Mouse (Mus musculus): ENCODE results near the gene Tgfb1. TPM values are rescaled to one million over a fixed set of nuclear protein-coding genes. Genes with fewer than 3 reads are reported as not detected.
A peak's percentile ranks its signal among the peaks of the same experiment; 100 is the strongest.

Gene Tgfb1
- 152 and 179 TPM in 2 replicates for polyA plus RNA-seq (2012; rRNA removed)

GRCm38 (mm10) chr7:25686680-25687531 is at the start of gene Tgfb1:
Gene Tgfb1, plus strand, starts transcription at chr7:25687002.
- 1% methylated on average over 62 of the region's 69 CpGs for WGBS
- peaks cover 6% of the 10 kb centered on the region; the same call in 1 of the 2 replicates for H3K36me3 ChIP-seq (ENCODE audit: control insufficient read depth, insufficient read depth, low read length)
- TF ChIP-seq POLR2A (IDR thresholded peaks at IDR 0.05; ENCODE audit: low read depth, low read length) (0 out of 2 replicates have a peak, but pooled peaks have one; percentile 10), CTCF (IDR thresholded peaks at IDR 0.05; ENCODE audit: extremely low read depth, insufficient read depth, insufficient read length, insufficient replicate concordance) (peak; percentile 82)
- H3K4me1 ChIP-seq (ENCODE audit: control insufficient read depth, insufficient read depth, insufficient read length) = peaks cover 47% of the 10 kb centered on the region
- peak; percentile 77 to 89 for DNase-seq (ENCODE audit: low read depth in 1 of 2, low spot score in 2 of 2)
- no peaks in the 10 kb centered on the region for H3K27me3 ChIP-seq (ENCODE audit: control insufficient read depth, insufficient read depth, low read length)
- H3K27ac ChIP-seq (ENCODE audit: insufficient read depth, low read length) = peak within 1 kb of the TSS; percentile 89
- peak within 1 kb of the TSS; percentile 88 for H3K4me3 ChIP-seq (ENCODE audit: extremely low read depth, insufficient read depth, insufficient read length)

DNA sequence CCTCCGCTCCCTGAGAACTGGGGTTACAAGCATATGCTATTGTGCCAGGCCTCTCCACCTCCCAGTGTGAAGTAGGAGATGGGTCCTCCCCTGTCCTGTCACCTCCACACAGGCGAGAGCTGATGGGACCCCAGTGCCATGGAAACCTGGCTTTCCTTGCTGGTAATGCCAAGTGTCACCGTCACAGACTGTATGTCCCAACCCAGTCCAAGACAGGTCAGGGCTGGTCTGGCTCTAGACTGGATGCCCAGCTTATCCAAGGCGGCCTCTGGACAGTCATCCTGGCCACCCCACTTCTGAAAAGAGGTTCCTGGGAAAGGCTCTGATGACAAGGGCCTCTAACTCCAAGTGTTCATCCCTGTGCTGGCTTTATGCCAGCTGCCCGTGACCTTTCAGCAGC is 49.7 kb upstream of the Tgfb1 start:
- H3K27me3 ChIP-seq (ENCODE audit: control insufficient read depth, insufficient read depth, low read length) = no peaks in the 10 kb centered on the region
- TF ChIP-seq POLR2A (IDR thresholded peaks at IDR 0.05; ENCODE audit: low read depth, low read length) = no peak
- TF ChIP-seq CTCF (IDR thresholded peaks at IDR 0.05; ENCODE audit: extremely low read depth, insufficient read depth, insufficient read length, insufficient replicate concordance) = no peak
- DNase-seq (ENCODE audit: low read depth in 1 of 2, low spot score in 2 of 2) = no peak
- peaks cover 2% of the 10 kb centered on the region; the same call in 1 of the 2 replicates for H3K36me3 ChIP-seq (ENCODE audit: control insufficient read depth, insufficient read depth, low read length)
- 84% methylated on average over 5 of the region's 5 CpGs for WGBS
- H3K4me3 ChIP-seq (ENCODE audit: extremely low read depth, insufficient read depth, insufficient read length) = no peak overlapping the region
- H3K4me1 ChIP-seq (ENCODE audit: control insufficient read depth, insufficient read depth, insufficient read length) = peaks cover 40% of the 10 kb centered on the region; the same call in 1 of the 2 replicates
- H3K27ac ChIP-seq (ENCODE audit: insufficient read depth, low read length) = peak overlapping the region; percentile 94

DNA sequence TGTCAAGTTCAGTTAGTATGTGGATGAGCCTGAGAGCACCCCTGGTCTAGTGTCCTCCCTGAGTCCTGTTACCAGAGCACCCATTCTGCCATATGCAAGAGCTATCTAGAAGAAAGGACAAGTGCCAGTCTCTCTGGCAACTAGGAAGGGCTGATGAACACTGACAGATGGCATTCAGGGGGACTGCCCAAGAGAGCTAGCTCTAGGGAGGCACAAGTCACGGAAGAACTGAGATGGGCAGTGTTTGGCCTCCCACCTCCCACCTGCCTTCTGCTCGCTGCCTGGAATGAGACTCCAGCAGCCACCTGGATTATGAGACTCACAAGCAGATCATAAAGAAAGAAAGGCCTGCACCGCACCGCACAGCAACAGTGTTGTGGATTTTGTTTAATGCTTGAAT is 47.0 kb upstream of the Tgfb1 start:
- peaks cover 2% of the 10 kb centered on the region; the same call in 1 of the 2 replicates for H3K36me3 ChIP-seq (ENCODE audit: control insufficient read depth, insufficient read depth, low read length)

GRCm38 (mm10) chr7:25644136-25644535 is 42.7 kb upstream of the Tgfb1 start:
- Histone ChIP-seq H3K27me3 (ENCODE audit: control insufficient read depth, insufficient read depth, low read length) (no peaks in the 10 kb centered on the region), H3K4me3 (ENCODE audit: extremely low read depth, insufficient read depth, insufficient read length) (no peak overlapping the region), H3K36me3 (ENCODE audit: control insufficient read depth, insufficient read depth, low read length) (peaks cover 2% of the 10 kb centered on the region; the same call in 1 of the 2 replicates), H3K4me1 (ENCODE audit: control insufficient read depth, insufficient read depth, insufficient read length) (peaks cover 33% of the 10 kb centered on the region; the same call in 1 of the 2 replicates), H3K27ac (ENCODE audit: insufficient read depth, low read length) (no peak overlapping the region)
- WGBS = 24% methylated on average over 10 of the region's 10 CpGs
- DNase-seq (ENCODE audit: low read depth in 1 of 2, low spot score in 2 of 2) = no peak
- no peak for TF ChIP-seq CTCF (IDR thresholded peaks at IDR 0.05; ENCODE audit: extremely low read depth, insufficient read depth, insufficient read length, insufficient replicate concordance)
- TF ChIP-seq POLR2A (IDR thresholded peaks at IDR 0.05; ENCODE audit: low read depth, low read length) = no peak

More for the DNA sequence above, 47.0 kb upstream of the Tgfb1 start:
- 92% methylated on average over 4 of the region's 4 CpGs for WGBS
- Histone ChIP-seq H3K27me3 (ENCODE audit: control insufficient read depth, insufficient read depth, low read length) (no peaks in the 10 kb centered on the region), H3K27ac (ENCODE audit: insufficient read depth, low read length) (no peak overlapping the region), H3K4me3 (ENCODE audit: extremely low read depth, insufficient read depth, insufficient read length) (no peak overlapping the region), H3K4me1 (ENCODE audit: control insufficient read depth, insufficient read depth, insufficient read length) (peaks cover 34% of the 10 kb centered on the region; the same call in 1 of the 2 replicates)
- TF ChIP-seq CTCF (IDR thresholded peaks at IDR 0.05; ENCODE audit: extremely low read depth, insufficient read depth, insufficient read length, insufficient replicate concordance) (no peak), POLR2A (IDR thresholded peaks at IDR 0.05; ENCODE audit: low read depth, low read length) (no peak)
- no peak for DNase-seq (ENCODE audit: low read depth in 1 of 2, low spot score in 2 of 2)

DNA sequence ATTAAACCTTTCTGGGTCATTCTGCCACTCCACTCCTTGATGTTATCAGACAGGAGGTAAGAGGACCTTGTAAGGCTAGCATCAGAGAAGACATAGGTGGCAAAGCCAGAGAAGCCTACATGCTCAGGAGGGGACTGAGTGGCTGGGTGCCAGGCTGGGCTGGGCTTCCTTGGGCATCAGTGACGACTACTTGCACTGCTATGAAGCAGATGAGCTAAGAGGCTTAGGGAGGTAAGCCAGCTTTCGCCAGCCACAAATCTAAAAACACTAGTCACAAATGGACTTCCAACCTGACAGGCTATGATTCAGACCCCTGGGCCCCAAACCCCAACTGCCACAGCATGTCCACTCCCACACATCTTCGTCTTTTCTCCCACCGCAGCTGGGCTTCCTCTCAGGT is 42.2 kb upstream of the Tgfb1 start:
- H3K27me3 ChIP-seq (ENCODE audit: control insufficient read depth, insufficient read depth, low read length) = no peaks in the 10 kb centered on the region
- no peak for DNase-seq (ENCODE audit: low read depth in 1 of 2, low spot score in 2 of 2)
- peaks cover 2% of the 10 kb centered on the region; the same call in 1 of the 2 replicates for H3K36me3 ChIP-seq (ENCODE audit: control insufficient read depth, insufficient read depth, low read length)
- H3K4me1 ChIP-seq (ENCODE audit: control insufficient read depth, insufficient read depth, insufficient read length) = peaks cover 36% of the 10 kb centered on the region; the same call in 1 of the 2 replicates
- WGBS = 36% methylated on average over 4 of the region's 4 CpGs
- no peak overlapping the region for H3K4me3 ChIP-seq (ENCODE audit: extremely low read depth, insufficient read depth, insufficient read length)
- no peak overlapping the region for H3K27ac ChIP-seq (ENCODE audit: insufficient read depth, low read length)
- TF ChIP-seq POLR2A (IDR thresholded peaks at IDR 0.05; ENCODE audit: low read depth, low read length) = no peak
- TF ChIP-seq CTCF (IDR thresholded peaks at IDR 0.05; ENCODE audit: extremely low read depth, insufficient read depth, insufficient read length, insufficient replicate concordance) = no peak

- no peaks in the 10 kb centered on the region for H3K27me3 ChIP-seq (ENCODE audit: control insufficient read depth, insufficient read depth, low read length)
- no peak overlapping the region for H3K27ac ChIP-seq (ENCODE audit: insufficient read depth, low read length)
- DNase-seq (ENCODE audit: low read depth in 1 of 2, low spot score in 2 of 2) = no peak
- H3K4me1 ChIP-seq (ENCODE audit: control insufficient read depth, insufficient read depth, insufficient read length) = peaks cover 40% of the 10 kb centered on the region; the same call in 1 of the 2 replicates
- H3K4me3 ChIP-seq (ENCODE audit: extremely low read depth, insufficient read depth, insufficient read length) = no peak overlapping the region
- TF ChIP-seq CTCF (IDR thresholded peaks at IDR 0.05; ENCODE audit: extremely low read depth, insufficient read depth, insufficient read length, insufficient replicate concordance) = no peak
- no peak for TF ChIP-seq POLR2A (IDR thresholded peaks at IDR 0.05; ENCODE audit: low read depth, low read length)
- peaks cover 2% of the 10 kb centered on the region; the same call in 1 of the 2 replicates for H3K36me3 ChIP-seq (ENCODE audit: control insufficient read depth, insufficient read depth, low read length)
- WGBS = 35% methylated on average over 14 of the region's 14 CpGs
Measured at GRCm38 (mm10) chr7:25645074-25645473, 41.7 kb upstream of the Tgfb1 start.

All from spleen, adult 2 months (tissue).